Mouse (Mus musculus) liver, embryonic 14.5 days (tissue): ENCODE data around the gene Inpp5k. TPM values are rescaled to one million over a fixed set of nuclear protein-coding genes. Genes with fewer than 3 reads are reported as not detected.
"Not testable (repeated sequence)": the region's sequence is repeated elsewhere in the genome, so short reads cannot be mapped to it uniquely, and the experiment has no call there.

Experiments used
- ATAC-seq: fragments of 200-750 bp; cut with Nextera tagmentation; 2 replicates; pipeline ENCODE4 v1.8.0; 2017; ENCODE audit warnings: moderate number of reproducible peaks, mild to moderate bottlenecking, moderate library complexity; ENCODE audit not compliant: insufficient read depth
- DNase-seq, 3 experiments: peaks; one replicate each; pipeline ENCODE4 v3.0.0-alpha.2; 2012 to 2013; ENCODE audit warnings: low read depth in 3 of 3, low spot score in 3 of 3
- H3K27ac ChIP-seq: fragments of 300-500 bp; sonication (generic); 2 replicates; pipeline ENCODE4 v1.5.1; 2014; ENCODE audit warnings: moderate library complexity, mild to moderate bottlenecking, control low read depth, inconsistent platforms
- H3K27me3 ChIP-seq: fragments of 300-500 bp; sonication (generic); 2 replicates; pipeline ENCODE4 v1.6.1; 2014; ENCODE audit warnings: mild to moderate bottlenecking, low read length, moderate library complexity; ENCODE audit not compliant: control insufficient read depth, insufficient read depth
- H3K36me3 ChIP-seq: fragments of 300-500 bp; sonication (generic); replicated peaks from 2 replicates; pipeline ENCODE4 v1.6.1; 2014; ENCODE audit warnings: low read depth; ENCODE audit not compliant: control insufficient read depth, insufficient read depth
- H3K4me1 ChIP-seq, 2 experiments: fragments of 200-500 bp in 1 of 2; fragments of 300-500 bp in 1 of 2; sonication (generic) in 1 of 2; replicated peaks; 2 replicates each; pipeline ENCODE4 v1.6.1; 2012 to 2014; ENCODE audit warnings: antibody characterized with exemption in 1 of 2, inconsistent platforms in 1 of 2, low read length in 1 of 2; ENCODE audit not compliant: control insufficient read depth in 2 of 2, insufficient read depth in 2 of 2
- H3K4me2 ChIP-seq: fragments of 300-500 bp; sonication (generic); 2 replicates; pipeline ENCODE4 v1.6.1; 2014; ENCODE audit warnings: low read depth, mild to moderate bottlenecking, control low read depth, moderate library complexity
- H3K4me3 ChIP-seq, 2 experiments: fragments of 200-500 bp in 1 of 2; fragments of 300-500 bp in 1 of 2; sonication (generic) in 1 of 2; 2 replicates each; pipeline ENCODE4 v1.5.1; 2012 to 2014; ENCODE audit warnings: low read depth in 2 of 2, low read length in 2 of 2, mild to moderate bottlenecking in 2 of 2, control low read depth in 1 of 2, inconsistent platforms in 1 of 2, moderate library complexity in 1 of 2; ENCODE audit not compliant: insufficient read depth in 1 of 2
- H3K9ac ChIP-seq: fragments of 300-500 bp; sonication (generic); replicated peaks from 2 replicates; pipeline ENCODE4 v1.6.1; 2014; ENCODE audit warnings: mild to moderate bottlenecking, control low read depth, moderate library complexity
- H3K9me3 ChIP-seq: fragments of 300-500 bp; sonication (generic); 2 replicates; pipeline ENCODE4 v1.6.1; 2016; ENCODE audit warnings: low read length, mixed read lengths; ENCODE audit not compliant: control insufficient read depth
- CTCF ChIP-seq: IDR thresholded peaks from 2 replicates; pipeline ENCODE4 v1.5.1; 2016; ENCODE audit warnings: antibody characterized with exemption, low read depth, control low read depth
- EP300 ChIP-seq: IDR thresholded peaks from 2 replicates; pipeline ENCODE4 v1.6.1; 2016; ENCODE audit warnings: antibody characterized with exemption, low read depth
- WGBS: fragments of 180-500 bp; shearing (Covaris S2); extraction: QIAGEN DNeasy Blood & Tissue Kit; methylation state at CpG from one replicate; pipeline ENCODE4 v1.1.7; 2014; ENCODE audit not compliant: insufficient replicate concordance; 5-methylcytosine and 5-hydroxymethylcytosine counted together
- polyA plus RNA-seq, 2 experiments: library from polyadenylated mRNA; depleted of rRNA in 1 of 2; stranded (reverse) in 1 of 2; unstranded in 1 of 2; fragments of >200 nt; fragmentation: Nextera tagmentation in 1 of 2; extraction: Ambion mirVana in 1 of 2; gene quantifications; 2 replicates each; pipeline versions ENCODE4 v1.2.1 to v1.2.3; 2012 to 2014

Gene Inpp5k
- polyA plus RNA-seq, 2 experiments = 13.0 to 16.3 TPM

DNA sequence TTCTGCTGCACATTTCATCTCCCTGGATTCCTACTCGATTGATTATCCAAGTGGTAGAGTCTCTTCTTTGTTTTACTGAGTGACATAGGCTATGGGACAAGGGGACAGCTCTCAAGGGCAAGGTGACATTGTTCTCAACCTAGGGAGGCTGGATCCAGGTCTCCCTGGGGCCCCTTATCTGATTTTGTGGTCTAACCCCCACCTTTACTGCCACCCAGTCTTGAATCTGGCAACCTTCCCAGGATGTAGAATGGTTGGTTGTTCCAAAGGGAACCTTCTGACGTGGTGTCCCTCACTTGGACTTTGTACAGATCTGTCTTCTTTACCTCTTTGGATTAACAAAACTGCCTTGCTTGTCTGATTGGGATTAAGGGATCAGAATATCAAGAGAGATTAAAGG lies 35.4 kb upstream of the Inpp5k start:
- WGBS = 49% methylated on average over 2 of the region's 2 CpGs
- Histone ChIP-seq H3K4me2 (no peak overlapping the region), H3K27ac (no peak overlapping the region), H3K27me3 (no peaks in the 10 kb centered on the region), H3K4me1 (peaks cover 0 to 12% of the 10 kb centered on the region in 2 experiments; a peak in 2 of 4 replicates), H3K9ac (no peak overlapping the region), H3K9me3 (no peaks in the 10 kb centered on the region), H3K36me3 (peaks cover 14% of the 10 kb centered on the region), H3K4me3 (no peak overlapping the region)
- TF ChIP-seq CTCF = no peak
- TF ChIP-seq EP300 = no peak
- ATAC-seq (no peak), DNase-seq (no peak)

DNA sequence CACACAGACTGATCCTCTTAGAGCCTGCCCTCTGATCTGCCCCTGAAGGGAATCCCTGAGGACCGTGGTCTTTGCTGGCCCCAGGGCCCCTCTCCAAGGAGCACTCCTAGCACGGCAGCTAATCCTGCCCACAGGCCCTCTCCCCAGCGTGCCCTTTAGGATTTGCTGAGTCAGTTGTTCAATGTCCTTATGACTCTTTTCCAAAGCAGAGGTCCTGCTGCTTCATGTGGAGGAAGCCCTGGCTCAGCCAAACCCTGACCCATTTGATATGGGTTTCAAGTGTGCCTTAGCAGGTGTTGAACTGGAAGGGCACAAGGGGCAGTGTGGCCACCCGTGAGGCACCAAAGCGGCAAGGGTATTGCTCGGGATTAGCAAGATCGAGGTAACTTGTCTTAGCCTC lies 35.0 kb upstream of the Inpp5k start:
- Histone ChIP-seq H3K36me3 (peaks cover 17% of the 10 kb centered on the region), H3K4me3 (no peak overlapping the region), H3K4me1 (peaks cover 0 to 12% of the 10 kb centered on the region in 2 experiments; a peak in 2 of 4 replicates), H3K27ac (no peak overlapping the region), H3K27me3 (no peaks in the 10 kb centered on the region), H3K9ac (no peak overlapping the region), H3K4me2 (no peak overlapping the region), H3K9me3 (no peaks in the 10 kb centered on the region)
- TF ChIP-seq CTCF (no peak), EP300 (no peak)
- WGBS = 73% methylated on average over 7 of the region's 7 CpGs
- ATAC-seq (no peak), DNase-seq (no peak)

DNA sequence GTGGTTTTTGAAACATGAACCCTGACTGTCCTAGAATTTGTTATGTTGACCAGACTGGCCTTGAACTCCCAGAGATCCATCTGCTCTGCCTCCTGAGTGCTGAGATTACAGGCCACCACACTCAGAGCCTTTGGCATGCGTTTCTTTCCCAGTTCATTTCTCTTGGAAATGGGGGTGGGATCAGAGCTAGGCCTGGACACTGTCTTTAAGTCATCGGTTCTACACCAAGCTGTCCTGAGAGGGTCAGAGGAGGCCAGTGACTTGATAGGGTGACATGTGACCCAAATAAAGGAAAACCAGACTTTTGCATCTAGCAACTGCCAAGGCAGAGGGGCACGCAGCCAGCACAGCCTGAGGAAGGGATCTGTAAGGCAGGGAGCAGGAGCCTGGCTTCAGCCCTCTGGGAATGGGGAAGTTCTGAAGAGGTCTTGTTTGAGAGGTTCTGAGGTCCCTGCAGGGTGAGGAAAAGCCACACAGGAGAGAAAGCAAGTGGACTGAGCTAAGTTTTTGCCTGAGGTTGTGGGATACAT lies 34.0 kb upstream of the Inpp5k start:
- TF ChIP-seq EP300 = no peak
- no peak for TF ChIP-seq CTCF
- Histone ChIP-seq H3K27ac (no peak overlapping the region), H3K36me3 (peaks cover 23% of the 10 kb centered on the region), H3K4me1 (peaks cover 0 to 12% of the 10 kb centered on the region in 2 experiments; a peak in 2 of 4 replicates), H3K9me3 (no peaks in the 10 kb centered on the region), H3K9ac (no peak overlapping the region), H3K4me3 (no peak overlapping the region), H3K27me3 (no peaks in the 10 kb centered on the region), H3K4me2 (no peak overlapping the region)
- WGBS = 60% methylated on average over 3 of the region's 3 CpGs
- DNase-seq = no peak
- no peak for ATAC-seq

DNA sequence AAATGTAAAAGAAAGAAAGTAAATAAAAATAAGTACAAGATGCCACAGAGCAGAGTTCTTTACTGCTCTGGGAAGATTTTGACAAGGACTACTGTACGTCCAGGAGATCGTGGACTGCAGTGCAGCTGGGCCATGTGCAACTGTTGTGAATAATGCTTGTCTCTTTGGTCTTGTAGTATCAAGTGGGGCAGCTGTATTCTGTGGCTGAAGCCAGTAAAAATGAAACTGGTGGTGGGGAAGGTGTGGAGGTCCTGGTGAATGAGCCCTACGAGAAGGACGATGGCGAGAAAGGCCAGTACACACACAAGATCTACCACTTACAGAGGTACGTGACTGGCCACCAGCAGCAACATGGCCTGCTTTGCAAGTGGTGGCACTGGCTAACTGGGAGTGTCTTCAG lies 32.8 kb upstream of the Inpp5k start:
- DNase-seq = no peak
- TF ChIP-seq CTCF (no peak), EP300 (no peak)
- WGBS = 80% methylated on average over 6 of the region's 6 CpGs
- Histone ChIP-seq H3K27ac (no peak overlapping the region), H3K9me3 (no peaks in the 10 kb centered on the region), H3K4me3 (no peak overlapping the region), H3K27me3 (no peaks in the 10 kb centered on the region), H3K9ac (no peak overlapping the region), H3K36me3 (peaks cover 24% of the 10 kb centered on the region), H3K4me1 (peaks cover 0 to 12% of the 10 kb centered on the region in 2 experiments; a peak in 2 of 4 replicates), H3K4me2 (no peak overlapping the region)
- ATAC-seq = no peak

DNA sequence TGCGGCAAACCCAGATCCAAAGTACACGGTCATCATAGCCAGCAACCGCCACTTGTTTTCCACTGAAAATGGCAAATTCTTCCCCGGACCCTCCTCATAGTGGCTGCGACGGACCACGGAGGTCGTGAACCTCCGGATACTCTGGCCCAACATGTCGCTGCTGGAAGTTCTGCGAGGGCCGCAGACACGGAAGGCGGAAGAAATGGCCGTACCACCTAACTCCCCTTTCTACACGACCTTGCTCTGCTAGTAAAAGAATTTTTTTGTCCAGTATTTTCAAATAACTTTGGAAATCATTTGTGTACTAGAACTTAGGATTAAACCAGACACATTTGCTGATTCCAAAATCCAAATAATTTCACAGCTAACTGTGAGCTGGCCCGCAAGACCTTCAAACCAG lies 31.0 kb upstream of the Inpp5k start:
- H3K27me3 ChIP-seq, DNase-seq, H3K27ac ChIP-seq, H3K9ac ChIP-seq, H3K9me3 ChIP-seq, H3K4me3 ChIP-seq, ATAC-seq, H3K4me2 ChIP-seq: not testable (repeated sequence)
- Histone ChIP-seq H3K36me3 (peaks cover 28% of the 10 kb centered on the region), H3K4me1 (peaks cover 0 to 12% of the 10 kb centered on the region in 2 experiments; a peak in 2 of 4 replicates)
- WGBS = 91% methylated on average over 17 of the region's 17 CpGs
